Mouse (Mus musculus) layer of hippocampus, postnatal 14 days (tissue): ENCODE data around the gene Bcr. TPM values are rescaled to one million over a fixed set of nuclear protein-coding genes. Genes with fewer than 3 reads are reported as not detected.
"Not testable (repeated sequence)": the region's sequence is repeated elsewhere in the genome, so short reads cannot be mapped to it uniquely, and the experiment has no call there.

Experiments used
- DNase-seq, 2 experiments: peaks; one replicate each; pipeline ENCODE4 v3.0.0; 2021 to 2022; ENCODE audit warnings: low spot score in 2 of 2, mixed read lengths in 1 of 2
- long read RNA-seq, 2 experiments: library from polyadenylated mRNA; stranded (forward); transcript quantifications; one replicate each; pipeline ENCODE4 v2.0.0; 2021
- total RNA-seq, 2 experiments: library from RNA; stranded (reverse); gene quantifications; 2 replicates each; pipeline ENCODE4 v1.2.3; 2021

Bcr gene
- 10 to 100 TPM; 75.0 to 83.2 TPM for total RNA-seq
- long read RNA-seq, experiment 1, full-length matches to known transcripts, result 12 of 27 reads
- long read RNA-seq, experiment 1, partial matches to known transcripts, result 5 of 27 reads
- long read RNA-seq, experiment 1, other reads (novel, unspliced or antisense), result 10 of 27 reads
- long read RNA-seq, experiment 2, full-length matches to known transcripts, result 6 of 24 reads
- long read RNA-seq, experiment 2, partial matches to known transcripts, result 17 of 24 reads
- long read RNA-seq, experiment 2, other reads (novel, unspliced or antisense), result 1 of 24 reads

DNA sequence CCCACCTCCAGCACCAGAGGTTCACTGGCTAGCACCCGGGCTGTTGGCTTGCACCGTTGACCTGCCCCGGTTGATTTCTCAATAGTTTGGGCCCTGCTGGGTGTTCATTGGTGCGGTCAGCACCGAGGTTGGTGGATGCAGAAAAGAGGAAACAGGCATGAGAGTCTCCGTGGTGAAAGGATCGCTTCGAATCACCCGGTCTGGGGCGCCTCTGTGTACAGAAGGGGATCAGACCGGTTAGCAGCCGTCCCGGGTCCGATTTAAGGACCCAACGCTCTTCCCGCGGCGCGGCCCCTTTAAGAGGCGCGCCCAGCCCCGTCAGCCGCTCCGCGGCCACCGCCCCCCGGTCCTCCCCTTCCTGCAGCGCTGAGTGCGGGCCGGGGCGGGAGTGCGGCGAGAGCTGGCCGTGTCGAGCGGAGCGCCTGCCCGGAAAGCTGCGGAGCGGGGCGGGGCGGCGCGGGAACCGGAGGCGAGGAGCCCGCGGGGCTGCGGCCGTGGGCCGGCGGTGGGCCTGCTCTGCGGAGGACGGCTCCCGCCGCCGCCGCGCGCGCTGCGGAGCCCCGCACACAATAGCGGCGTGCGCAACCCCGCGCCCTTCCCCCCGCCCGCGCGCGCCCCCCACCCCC, at the start of gene Bcr:
Bcr (plus strand) TSS at position 376 of the 626 bp plus-strand sequence.
- peak; percentile 74 to 78 for DNase-seq

GRCm38 (mm10) chr10:75010704-75011103, 49.7 kb upstream of the Bcr start:
- DNase-seq, result peak; percentile 59 to 67

- DNase-seq, result no peak
Observed at GRCm38 (mm10) chr10:75015465-75015864, 44.9 kb upstream of the Bcr start.

DNA sequence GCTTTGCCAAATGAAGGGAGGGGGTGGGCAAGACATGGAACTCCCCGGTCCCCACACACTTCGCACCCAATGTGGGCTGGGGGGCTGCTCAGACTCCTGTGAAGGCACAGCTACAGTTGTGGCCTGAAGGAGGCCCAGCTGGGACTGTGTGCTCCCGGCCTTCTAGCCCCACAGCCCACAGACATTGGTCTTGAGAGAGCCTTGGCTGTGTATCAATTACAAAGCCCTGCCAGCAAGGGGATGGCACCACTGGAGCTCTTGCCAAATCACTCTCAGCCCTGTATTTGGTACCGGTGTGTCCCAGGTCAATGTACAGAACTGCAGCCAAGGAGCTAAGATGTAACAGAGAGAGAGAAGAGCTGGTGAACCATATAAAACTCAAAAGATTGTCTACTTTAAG, 43.9 kb upstream of the Bcr start:
- no peak for DNase-seq

DNA sequence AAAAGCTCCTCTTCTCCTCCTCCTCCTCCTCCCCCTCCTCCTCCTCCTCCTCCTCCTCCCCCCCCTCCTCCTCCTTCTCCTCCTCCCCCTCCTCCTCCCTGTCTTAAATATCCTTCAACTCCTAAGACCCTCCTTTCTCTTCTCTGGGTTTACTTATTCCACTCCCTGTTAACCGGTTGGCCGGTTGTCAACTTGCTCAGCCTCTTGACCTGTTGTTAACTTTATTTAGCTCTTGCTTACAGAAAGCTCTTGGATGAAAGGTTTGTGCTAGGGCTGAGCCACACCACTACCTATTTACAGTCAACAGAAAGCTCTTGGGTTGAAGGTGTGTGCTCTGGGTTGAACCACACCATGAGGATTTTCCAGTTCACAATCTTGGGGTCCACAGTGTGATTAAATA, 40.1 kb upstream of the Bcr start:
- no peak for DNase-seq

DNA sequence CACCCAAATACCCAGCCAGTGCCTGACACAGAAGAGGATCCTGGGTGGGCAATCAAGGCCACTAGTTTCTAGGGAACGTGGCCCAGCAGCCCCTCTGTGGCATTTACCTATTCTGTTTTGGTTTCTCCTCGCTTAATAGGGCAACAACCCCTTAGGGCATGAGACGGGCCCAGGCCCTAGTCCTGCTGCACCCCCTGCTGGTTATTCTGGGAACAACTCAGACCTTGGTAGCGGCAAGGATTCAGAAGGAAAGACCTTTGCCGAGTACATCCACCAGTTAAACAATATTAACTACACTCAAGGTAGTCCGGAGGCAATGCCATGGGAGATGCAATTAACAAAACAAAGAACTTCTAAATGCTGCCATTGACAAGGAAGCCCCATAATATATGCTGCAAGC, 39.3 kb upstream of the Bcr start:
- peak; percentile 82 to 83 for DNase-seq

- no peak for DNase-seq
Observed at GRCm38 (mm10) chr10:75026491-75026890, 33.9 kb upstream of the Bcr start.

DNA sequence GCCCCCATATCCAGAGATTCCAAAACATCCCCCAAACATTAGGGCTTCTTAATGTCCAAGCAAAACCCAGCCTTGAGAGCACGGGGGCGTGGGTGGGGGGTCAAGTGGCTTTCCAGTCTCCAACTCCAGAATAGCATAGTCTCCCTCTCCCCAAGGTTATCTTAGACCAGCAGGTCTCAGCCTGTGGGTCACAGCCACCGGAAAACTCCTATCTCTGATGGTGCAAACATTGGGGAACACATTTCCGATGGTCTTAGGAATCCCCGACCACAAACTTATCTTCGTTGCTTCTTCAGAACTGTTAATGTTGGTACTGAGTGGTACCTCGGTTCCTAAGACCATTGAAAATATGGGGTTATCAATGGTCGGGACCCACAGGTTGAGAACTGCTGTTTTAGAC, 31.6 kb upstream of the Bcr start:
- no peak for DNase-seq

DNA sequence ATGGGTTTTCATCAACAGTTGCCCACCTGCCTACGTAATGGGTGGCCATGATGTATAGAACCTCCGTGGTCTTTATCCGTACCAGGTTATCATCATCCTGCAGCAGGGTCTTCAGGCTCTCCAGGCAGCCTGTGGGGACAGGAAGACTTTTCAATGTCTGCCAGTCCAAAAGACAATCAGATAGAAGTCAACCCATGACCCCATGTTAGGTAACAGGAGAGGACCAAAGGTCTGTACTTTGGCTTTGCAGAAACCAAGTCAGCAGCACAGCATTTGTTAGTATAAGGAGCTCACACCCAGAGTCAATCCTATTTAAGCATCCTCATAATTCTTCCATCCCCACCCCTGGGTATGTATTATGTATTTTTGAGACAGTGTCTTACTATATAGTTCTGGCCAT, 30.7 kb upstream of the Bcr start:
- DNase-seq, result no peak

- no peak for DNase-seq
Observed at GRCm38 (mm10) chr10:75030234-75030633, 30.2 kb upstream of the Bcr start.

- DNase-seq, result no peak
Observed at GRCm38 (mm10) chr10:75031345-75032114, 28.9 kb upstream of the Bcr start.

GRCm38 (mm10) chr10:75032395-75032794, 28.0 kb upstream of the Bcr start, which contains the start of gene Rsph14:
Gene Rsph14 (minus strand): TSS chr10:75032586.
- DNase-seq, result peak; percentile 78 to 87

DNA sequence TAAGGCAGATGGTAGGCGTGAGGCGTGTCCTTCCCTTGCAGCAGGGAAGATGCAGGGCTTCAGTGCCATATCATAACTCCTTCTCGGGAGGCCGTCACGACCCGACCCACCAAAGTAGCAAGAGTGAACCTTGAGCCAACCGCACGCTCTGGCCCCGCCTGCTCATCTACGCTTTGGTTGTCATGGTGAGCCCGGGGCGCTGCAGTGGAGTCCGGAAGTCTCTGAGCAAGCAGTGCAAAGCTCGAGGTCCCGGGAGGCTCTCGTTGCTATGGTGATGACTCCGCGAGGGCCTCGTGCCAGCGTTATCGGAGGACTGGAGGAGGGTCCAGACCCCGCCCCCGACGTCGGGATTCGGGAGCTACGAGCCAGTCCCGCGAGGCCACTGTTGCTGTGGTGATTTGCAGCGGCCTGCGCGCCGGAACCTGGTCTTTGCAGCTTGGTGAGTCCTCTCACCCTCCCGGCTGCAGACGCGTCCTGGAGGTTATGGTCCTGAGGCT, 23.5 kb upstream of the Bcr start, which contains the start of gene Rab36:
Rab36 (plus strand) TSS at position 176 of the 497 bp plus-strand sequence.
- DNase-seq, result peak; percentile 94 to 95

DNA sequence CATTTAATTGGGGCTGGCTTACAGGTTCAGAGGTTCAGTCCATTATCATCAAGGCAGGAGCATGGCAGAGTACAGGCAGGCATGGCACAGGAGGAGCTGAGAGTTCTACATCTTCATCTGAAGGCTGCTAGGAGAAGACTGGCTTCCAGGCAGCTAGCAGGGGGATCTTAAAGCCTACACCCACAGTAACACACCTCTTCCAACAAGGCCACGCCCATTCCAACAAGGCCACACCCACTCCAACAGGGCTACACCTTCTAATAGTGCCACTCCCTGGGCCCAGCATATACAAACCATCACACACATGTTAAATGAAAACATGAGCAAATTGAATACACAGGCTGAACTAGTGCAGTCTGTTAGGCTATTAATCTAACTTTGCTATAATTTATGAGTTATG, 18.3 kb upstream of the Bcr start:
- not testable (repeated sequence) for DNase-seq

DNA sequence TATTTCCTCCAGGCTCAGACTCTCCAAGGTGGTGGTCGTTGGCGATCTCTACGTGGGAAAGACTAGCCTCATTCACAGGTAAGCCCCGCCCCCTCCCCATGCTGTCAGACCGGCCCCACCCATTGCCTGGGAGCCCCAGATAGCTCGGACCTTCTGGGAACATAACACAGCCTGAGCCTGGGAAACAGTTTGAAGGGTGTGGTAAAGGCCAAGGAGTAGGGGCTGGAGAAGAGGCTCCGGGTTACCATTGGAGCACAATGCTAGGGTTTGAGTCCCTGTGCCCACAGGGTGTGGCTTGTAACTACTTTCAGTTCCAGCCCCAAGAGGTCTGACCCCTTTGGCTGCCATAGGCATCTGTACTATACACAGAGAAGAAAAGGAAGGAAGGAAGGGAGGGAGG, 15.9 kb upstream of the Bcr start:
- no peak for DNase-seq

GRCm38 (mm10) chr10:75045831-75046230, 14.6 kb upstream of the Bcr start:
- DNase-seq, result no peak

- no peak for DNase-seq
Observed at GRCm38 (mm10) chr10:75048711-75049110, 11.7 kb upstream of the Bcr start.

GRCm38 (mm10) chr10:75051364-75052074, 8.9 kb upstream of the Bcr start:
- DNase-seq, result no peak

DNA sequence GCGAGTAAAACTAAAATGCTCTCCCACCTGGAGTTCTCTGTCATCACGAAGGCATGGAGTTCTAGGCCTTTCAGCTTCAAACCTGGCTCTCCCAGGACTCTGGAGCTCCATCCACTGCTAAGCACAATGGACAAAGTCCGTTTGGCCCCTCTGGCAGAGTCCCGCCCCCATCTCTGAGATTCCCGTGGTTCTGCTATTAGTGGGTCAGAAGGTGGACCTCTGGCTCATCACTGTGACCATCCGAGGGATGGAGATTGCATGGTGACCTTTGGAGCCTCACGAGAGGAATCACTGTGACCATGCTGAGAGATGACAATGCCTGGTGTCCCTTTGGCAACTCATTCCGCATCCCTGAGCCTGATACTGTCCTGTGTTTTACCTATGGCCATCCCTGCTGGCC, 7.5 kb upstream of the Bcr start:
- DNase-seq, result no peak

- DNase-seq, result no peak
Observed at GRCm38 (mm10) chr10:75053655-75054054, 6.7 kb upstream of the Bcr start.

DNA sequence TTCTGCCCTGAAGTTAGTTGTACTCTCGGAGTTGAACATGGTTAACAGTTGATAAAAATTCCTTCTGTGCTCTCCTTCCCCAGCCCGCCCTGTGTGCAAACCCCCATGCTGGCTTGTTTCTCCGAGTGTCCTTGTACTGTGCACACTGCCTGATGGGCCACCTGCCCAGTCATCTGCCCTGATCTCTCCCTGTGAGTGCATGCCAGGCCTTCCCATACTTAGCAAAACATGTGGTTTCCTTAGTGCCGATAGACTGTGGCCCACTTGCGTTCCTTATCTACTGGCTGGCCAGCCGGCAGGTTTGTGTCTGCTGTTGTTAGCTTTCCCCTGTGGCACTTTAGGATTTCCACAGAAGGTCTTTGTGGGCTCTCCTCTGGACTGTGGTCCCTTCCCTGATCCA, 6.3 kb upstream of the Bcr start:
- DNase-seq, result peak in 1 of 2 experiments; percentile 19
